Mouse (Mus musculus) liver, embryonic 11.5 days (tissue): ENCODE results near the gene Aurkb. TPM values are rescaled to one million over a fixed set of nuclear protein-coding genes. Genes with fewer than 3 reads are reported as not detected.

ENCODE experiments used
- ATAC-seq: fragments of 200-750 bp; cut with Nextera tagmentation; replicated peaks from 2 replicates; pipeline ENCODE4 v1.8.0; 2017; ENCODE audit warnings: moderate number of reproducible peaks, mild to moderate bottlenecking, moderate TSS enrichment, moderate library complexity; ENCODE audit not compliant: low FRiP score
- DNase-seq: peaks from one replicate; pipeline ENCODE4 v3.0.0-alpha.2; 2017; ENCODE audit warnings: low spot score
- H3K27ac ChIP-seq: fragments of 300-500 bp; sonication (generic); 2 replicates; pipeline ENCODE4 v1.5.1; 2014; ENCODE audit warnings: mild to moderate bottlenecking, low read depth, low read length, control low read depth
- H3K27me3 ChIP-seq: fragments of 300-500 bp; sonication (generic); replicated peaks from 2 replicates; pipeline ENCODE4 v1.6.1; 2014; ENCODE audit warnings: low read length, mixed read lengths; ENCODE audit not compliant: control insufficient read depth, insufficient read depth
- H3K36me3 ChIP-seq: fragments of 300-500 bp; sonication (generic); 2 replicates; pipeline ENCODE4 v1.6.1; 2014; ENCODE audit warnings: mild to moderate bottlenecking, low read length, moderate library complexity, mixed read lengths; ENCODE audit not compliant: control insufficient read depth, insufficient read depth
- H3K4me1 ChIP-seq: fragments of 300-500 bp; sonication (generic); replicated peaks from 2 replicates; pipeline ENCODE4 v1.6.1; 2014; ENCODE audit warnings: low read length, mixed read lengths; ENCODE audit not compliant: control insufficient read depth, insufficient read depth
- H3K4me2 ChIP-seq: fragments of 300-500 bp; sonication (generic); 2 replicates; pipeline ENCODE4 v1.6.1; 2014; ENCODE audit warnings: mild to moderate bottlenecking, control low read depth, moderate library complexity
- H3K4me3 ChIP-seq: fragments of 300-500 bp; sonication (generic); 2 replicates; pipeline ENCODE4 v1.5.1; 2014; ENCODE audit warnings: low read depth, low read length, control low read depth
- H3K9ac ChIP-seq: fragments of 300-500 bp; sonication (generic); 2 replicates; pipeline ENCODE4 v1.6.1; 2014; ENCODE audit warnings: low read depth, low read length, control low read depth
- H3K9me3 ChIP-seq: fragments of 300-500 bp; sonication (generic); 2 replicates; pipeline ENCODE4 v1.6.1; 2016; ENCODE audit warnings: low read length, inconsistent platforms, mixed read lengths; ENCODE audit not compliant: control insufficient read depth
- WGBS: fragments of 180-500 bp; shearing (Covaris S2); extraction: QIAGEN DNeasy Blood & Tissue Kit; methylation state at CpG from one replicate; pipeline ENCODE4 v1.1.7; 2014; 5-methylcytosine and 5-hydroxymethylcytosine counted together
- polyA plus RNA-seq: library from polyadenylated mRNA; unstranded; fragments of >200 nt; fragmentation: Nextera tagmentation; extraction: Ambion mirVana; gene quantifications from 2 replicates; pipeline ENCODE4 v1.2.1, GENCODE M21; 2014

The Aurkb gene
- polyA plus RNA-seq, 1 experiment from 2014 or later = 170 TPM

- H3K27ac ChIP-seq = no peak overlapping the region
- no peaks in the 10 kb centered on the region for H3K27me3 ChIP-seq
- H3K9ac ChIP-seq = no peak overlapping the region
- H3K4me3 ChIP-seq = 0 out of 2 replicates have a peak overlapping the region, but pooled peaks have one; percentile 5
- no peaks in the 10 kb centered on the region for H3K36me3 ChIP-seq
- peaks cover 7% of the 10 kb centered on the region for H3K4me1 ChIP-seq
- ATAC-seq = no peak
- WGBS = 72% methylated on average over 6 of the region's 6 CpGs
- no peak for DNase-seq
- H3K4me2 ChIP-seq = no peak overlapping the region
- no peaks in the 10 kb centered on the region for H3K9me3 ChIP-seq
Observed at GRCm38 (mm10) chr11:69078041-69078440, 32.6 kb downstream of the Aurkb start.

- ATAC-seq (no peak), DNase-seq (no peak)
- H3K9me3 ChIP-seq = no peaks in the 10 kb centered on the region
- no peak overlapping the region for H3K4me3 ChIP-seq
- H3K4me2 ChIP-seq = no peak overlapping the region
- no peak overlapping the region for H3K9ac ChIP-seq
- peaks cover 6% of the 10 kb centered on the region for H3K4me1 ChIP-seq
- no peaks in the 10 kb centered on the region for H3K36me3 ChIP-seq
- H3K27ac ChIP-seq = no peak overlapping the region
- 67% methylated on average over 5 of the region's 5 CpGs for WGBS
- H3K27me3 ChIP-seq = no peaks in the 10 kb centered on the region
Observed at GRCm38 (mm10) chr11:69078805-69079438, 33.5 kb downstream of the Aurkb start.

GRCm38 (mm10) chr11:69080102-69080854, 34.8 kb downstream of the Aurkb start:
- 82% methylated on average over 15 of the region's 15 CpGs for WGBS
- H3K4me2 ChIP-seq = no peak overlapping the region
- no peaks in the 10 kb centered on the region for H3K27me3 ChIP-seq
- ATAC-seq (no peak), DNase-seq (no peak)
- no peak overlapping the region for H3K27ac ChIP-seq
- no peak overlapping the region for H3K9ac ChIP-seq
- no peak overlapping the region for H3K4me3 ChIP-seq
- no peaks in the 10 kb centered on the region for H3K36me3 ChIP-seq
- no peaks in the 10 kb centered on the region for H3K9me3 ChIP-seq
- no peaks in the 10 kb centered on the region for H3K4me1 ChIP-seq

- Histone ChIP-seq H3K9me3 (no peaks in the 10 kb centered on the region), H3K36me3 (no peaks in the 10 kb centered on the region), H3K9ac (no peak overlapping the region), H3K27ac (no peak overlapping the region), H3K4me3 (no peak overlapping the region), H3K4me2 (no peak overlapping the region), H3K27me3 (no peaks in the 10 kb centered on the region), H3K4me1 (no peaks in the 10 kb centered on the region)
- ATAC-seq (no peak), DNase-seq (no peak)
- WGBS = 88% methylated on average over 8 of the region's 8 CpGs
Observed at GRCm38 (mm10) chr11:69080855-69081222, 35.4 kb downstream of the Aurkb start.

- Histone ChIP-seq H3K36me3 (no peaks in the 10 kb centered on the region), H3K9me3 (no peaks in the 10 kb centered on the region), H3K27me3 (no peaks in the 10 kb centered on the region), H3K27ac (no peak overlapping the region), H3K4me2 (no peak overlapping the region), H3K4me1 (no peaks in the 10 kb centered on the region), H3K4me3 (no peak overlapping the region), H3K9ac (no peak overlapping the region)
- WGBS = 78% methylated on average over 7 of the region's 7 CpGs
- DNase-seq (no peak), ATAC-seq (no peak)
Observed at GRCm38 (mm10) chr11:69081613-69082012, 36.2 kb downstream of the Aurkb start.

GRCm38 (mm10) chr11:69085608-69086007, 40.2 kb downstream of the Aurkb start:
- Histone ChIP-seq H3K27me3 (no peaks in the 10 kb centered on the region), H3K27ac (no peak overlapping the region), H3K4me2 (no peak overlapping the region), H3K9me3 (no peaks in the 10 kb centered on the region), H3K4me3 (no peak overlapping the region), H3K9ac (no peak overlapping the region), H3K36me3 (peaks cover 8% of the 10 kb centered on the region; the same call in 1 of the 2 replicates), H3K4me1 (peaks cover 20% of the 10 kb centered on the region)
- WGBS = 65% methylated on average over 6 of the region's 6 CpGs
- DNase-seq = no peak
- no peak for ATAC-seq

GRCm38 (mm10) chr11:69086390-69086789, 40.9 kb downstream of the Aurkb start:
- Histone ChIP-seq H3K27ac (no peak overlapping the region), H3K4me3 (no peak overlapping the region), H3K9ac (no peak overlapping the region), H3K4me1 (peaks cover 20% of the 10 kb centered on the region), H3K4me2 (no peak overlapping the region), H3K27me3 (no peaks in the 10 kb centered on the region), H3K36me3 (peaks cover 10% of the 10 kb centered on the region), H3K9me3 (no peaks in the 10 kb centered on the region)
- DNase-seq (no peak), ATAC-seq (no peak)
- WGBS = 62% methylated on average over 6 of the region's 6 CpGs

GRCm38 (mm10) chr11:69087082-69087481, 41.6 kb downstream of the Aurkb start:
- peaks cover 10% of the 10 kb centered on the region for H3K36me3 ChIP-seq
- no peak overlapping the region for H3K4me2 ChIP-seq
- WGBS = 44% methylated on average over 4 of the region's 4 CpGs
- H3K9ac ChIP-seq = no peak overlapping the region
- no peaks in the 10 kb centered on the region for H3K27me3 ChIP-seq
- H3K27ac ChIP-seq = no peak overlapping the region
- peaks cover 20% of the 10 kb centered on the region for H3K4me1 ChIP-seq
- no peak overlapping the region for H3K4me3 ChIP-seq
- ATAC-seq = no peak
- no peak for DNase-seq
- H3K9me3 ChIP-seq = no peaks in the 10 kb centered on the region

- no peaks in the 10 kb centered on the region for H3K27me3 ChIP-seq
- no peaks in the 10 kb centered on the region for H3K9me3 ChIP-seq
- H3K27ac ChIP-seq = no peak overlapping the region
- ATAC-seq (no peak), DNase-seq (no peak)
- H3K4me1 ChIP-seq = peaks cover 20% of the 10 kb centered on the region
- peak overlapping the region; percentile 84 for H3K4me2 ChIP-seq
- peak overlapping the region; percentile 97 for H3K9ac ChIP-seq
- peak overlapping the region; percentile 91 for H3K4me3 ChIP-seq
- WGBS = 57% methylated on average over 2 of the region's 2 CpGs
- peaks cover 12% of the 10 kb centered on the region for H3K36me3 ChIP-seq
Observed at GRCm38 (mm10) chr11:69087597-69087996, 42.1 kb downstream of the Aurkb start.
